Mouse (Mus musculus): ENCODE data around the gene Trip10. TPM values are rescaled to one million over a fixed set of nuclear protein-coding genes. Genes with fewer than 3 reads are reported as not detected.

The Trip10 gene
- total RNA-seq, 2 experiments from 2014 or later, result 8.1 to 9.2 TPM

GRCm38 (mm10) chr17:57232200-57232599, 17.1 kb upstream of the Trip10 start:
- intact Hi-C loops (cut with DNase I), result no loop called here

DNA sequence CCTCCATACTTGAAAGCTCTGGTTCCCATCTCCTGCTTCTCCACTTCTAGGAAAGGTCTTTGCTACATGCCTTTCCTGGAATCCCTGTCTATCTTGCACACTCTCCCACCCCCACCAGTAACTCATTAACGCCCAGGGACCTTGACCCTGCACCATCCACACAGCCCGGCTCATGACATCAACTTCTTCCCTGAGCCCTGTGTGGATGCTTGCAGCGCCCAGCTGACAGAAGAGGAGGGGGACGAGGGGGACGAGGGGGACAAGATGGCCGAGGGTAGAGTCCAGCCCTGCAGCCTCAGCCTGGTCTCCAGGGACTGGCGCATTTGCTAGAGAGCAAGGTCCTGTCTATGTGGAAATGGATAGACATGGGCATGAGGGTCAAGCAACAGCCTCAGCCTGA, 16.2 kb upstream of the Trip10 start:
- intact Hi-C loops (cut with DNase I), result no loop called here
- no peak for DNase-seq (ENCODE audit: low spot score in 2 of 2)

More at GRCm38 (mm10) chr17:57232200-57232599, 17.1 kb upstream of the Trip10 start:
- no peak for DNase-seq (ENCODE audit: low spot score in 2 of 2)

DNA sequence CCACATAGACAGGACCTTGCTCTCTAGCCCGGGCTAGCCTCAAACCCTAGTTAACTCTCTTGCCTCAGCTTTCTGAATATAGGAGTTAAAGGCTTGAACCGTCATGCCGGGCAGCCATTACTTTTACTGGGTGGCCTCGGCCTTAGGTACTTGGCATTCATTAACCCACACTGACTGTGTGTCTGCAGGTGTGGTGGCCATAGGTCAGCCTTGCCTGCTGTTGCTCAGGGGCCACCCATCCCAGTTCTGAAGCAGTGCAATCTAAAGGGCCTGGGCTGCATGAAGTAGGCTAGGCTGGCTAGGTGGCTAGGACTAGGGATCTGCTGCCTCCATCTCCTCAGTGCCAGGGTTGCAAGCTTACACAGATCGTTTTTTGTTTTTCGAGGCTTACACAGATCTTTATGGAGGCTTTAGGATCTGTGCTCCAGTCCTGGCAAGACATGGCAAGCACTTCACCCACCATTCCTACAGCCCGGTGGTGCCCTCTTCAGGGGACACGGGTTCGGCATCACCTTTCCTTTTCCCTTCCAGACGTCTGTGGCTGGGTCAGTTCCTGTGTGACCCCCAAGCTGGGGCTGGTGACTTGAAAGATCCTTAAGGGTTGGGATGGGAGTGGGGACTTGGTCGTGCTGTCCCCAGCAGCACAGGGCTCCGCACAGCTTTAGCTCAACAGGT, 14.9 kb upstream of the Trip10 start:
- intact Hi-C loops (cut with DNase I), result no loop called here
- DNase-seq (ENCODE audit: low spot score in 2 of 2), result no peak

DNA sequence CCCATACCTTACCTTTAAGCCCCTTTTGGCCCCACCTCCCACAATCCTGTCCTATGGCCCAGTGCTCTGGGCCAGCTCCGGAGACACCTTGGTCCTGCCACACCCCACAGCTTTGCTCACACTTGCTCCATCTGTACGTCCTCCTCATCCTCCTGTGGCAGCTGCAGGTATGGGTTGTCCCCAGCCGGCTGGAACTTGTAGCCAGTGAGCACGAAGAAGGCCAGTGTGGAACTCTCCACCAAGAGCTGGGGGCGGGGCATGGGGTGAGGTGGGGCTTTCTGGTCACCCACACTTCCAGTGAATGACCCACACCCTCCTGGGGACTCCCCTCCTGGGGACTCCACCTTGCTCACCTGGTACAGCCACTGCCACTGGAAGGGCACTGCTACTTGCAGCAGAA, 13.5 kb upstream of the Trip10 start:
- DNase-seq (ENCODE audit: low spot score in 2 of 2), result no peak
- intact Hi-C loops (cut with DNase I), result no loop called here

DNA sequence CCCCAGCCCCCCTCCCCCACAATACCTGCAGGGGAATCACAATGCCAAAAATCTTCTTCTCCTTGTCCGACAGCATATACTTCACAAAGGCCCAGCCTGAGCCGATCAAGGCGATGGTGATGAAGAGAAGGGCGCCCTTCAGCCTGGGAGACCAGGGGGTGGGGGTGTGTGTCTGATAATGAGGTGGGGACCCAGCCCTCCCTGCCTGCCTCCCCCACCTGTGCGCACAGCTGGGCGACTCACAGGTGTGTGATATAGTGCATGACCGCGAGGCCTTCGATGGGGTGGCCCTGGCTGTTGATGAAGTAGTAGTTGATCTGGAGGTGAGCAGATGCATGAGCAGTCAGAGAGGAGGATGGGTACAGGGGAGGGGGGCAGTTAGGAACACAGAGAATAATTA, 12.1 kb upstream of the Trip10 start:
- intact Hi-C loops (cut with DNase I), result no loop called here
- DNase-seq (ENCODE audit: low spot score in 2 of 2), result no peak

DNA sequence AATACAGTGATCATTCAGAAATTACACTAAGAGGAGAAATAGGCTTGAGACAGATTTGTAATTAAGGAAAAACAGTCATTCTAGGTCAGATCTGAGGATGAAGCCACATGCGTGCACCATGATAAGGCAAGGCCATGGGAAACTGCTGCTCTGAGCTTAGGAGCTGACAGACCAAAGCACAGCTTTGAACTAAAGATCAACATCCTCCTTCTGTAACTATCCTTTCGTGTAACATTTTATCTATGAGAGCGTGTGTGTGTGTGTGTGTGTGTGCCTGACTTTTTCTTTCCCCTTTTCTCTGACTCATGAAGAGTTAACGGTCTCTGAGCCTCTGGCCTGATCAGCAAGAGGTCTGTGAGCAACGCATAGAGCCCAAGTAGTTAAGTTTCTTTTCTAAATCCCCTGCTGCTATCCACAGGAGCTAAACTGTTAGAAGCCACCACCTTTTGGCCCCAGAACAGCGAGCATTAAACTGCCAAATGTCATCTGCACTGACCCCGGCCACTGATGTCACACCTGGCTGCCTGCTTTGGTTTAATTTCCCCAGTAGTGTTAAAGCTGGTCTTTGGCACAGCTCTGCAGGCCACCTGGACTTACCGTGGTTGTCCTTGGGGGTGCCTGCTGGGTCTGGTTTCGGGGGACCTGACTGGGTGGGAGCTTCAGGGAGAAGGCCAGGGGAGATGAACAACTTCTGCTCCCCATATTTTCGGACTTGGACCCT, 5.4 kb upstream of the Trip10 start:
- no peak for DNase-seq (ENCODE audit: low spot score in 2 of 2)
- intact Hi-C loops (cut with DNase I), result no loop called here

- intact Hi-C loops (cut with DNase I), result no loop called here
Observed at GRCm38 (mm10) chr17:57245311-57245929, 3.8 kb upstream of the Trip10 start.

DNA sequence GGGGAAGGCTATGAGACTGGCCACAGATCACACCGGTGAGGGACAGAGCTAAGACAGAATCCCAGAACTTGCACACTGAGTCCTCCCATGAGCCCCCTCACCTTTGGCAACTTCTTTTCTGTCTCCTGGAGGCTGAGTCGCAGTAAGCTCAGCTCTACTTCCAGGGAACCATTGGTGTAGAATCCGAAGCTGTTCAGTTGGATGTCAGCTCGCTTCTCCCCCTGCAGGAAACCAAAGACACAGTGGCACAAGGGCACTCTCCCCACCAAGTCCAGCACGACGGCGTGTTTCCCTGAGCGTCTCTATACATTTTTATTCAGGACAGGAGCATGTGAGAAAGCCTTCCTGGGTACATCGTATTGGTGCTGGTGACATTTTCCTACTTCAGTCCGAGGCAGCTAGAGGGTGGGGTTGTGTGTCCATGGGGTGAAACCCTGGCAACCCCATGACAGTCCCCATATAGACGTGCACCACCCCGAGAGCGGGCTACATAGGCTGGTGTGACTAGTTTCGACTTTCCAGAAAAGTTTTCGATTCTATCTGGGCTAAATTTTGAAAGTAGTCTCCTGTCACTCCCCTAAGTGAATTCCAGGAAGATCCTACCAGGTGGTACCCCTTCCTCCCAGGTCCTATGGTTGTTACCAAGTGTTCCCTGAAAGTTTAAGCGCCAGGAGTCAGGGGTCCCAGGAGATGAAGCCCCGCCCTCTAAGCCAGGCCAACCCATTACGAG, 2.4 kb upstream of the Trip10 start:
- no peak for DNase-seq (ENCODE audit: low spot score in 2 of 2)
- intact Hi-C loops (cut with DNase I), result no loop called here

More at GRCm38 (mm10) chr17:57245311-57245929, 3.8 kb upstream of the Trip10 start:
- DNase-seq (ENCODE audit: low spot score in 2 of 2), result no peak

DNA sequence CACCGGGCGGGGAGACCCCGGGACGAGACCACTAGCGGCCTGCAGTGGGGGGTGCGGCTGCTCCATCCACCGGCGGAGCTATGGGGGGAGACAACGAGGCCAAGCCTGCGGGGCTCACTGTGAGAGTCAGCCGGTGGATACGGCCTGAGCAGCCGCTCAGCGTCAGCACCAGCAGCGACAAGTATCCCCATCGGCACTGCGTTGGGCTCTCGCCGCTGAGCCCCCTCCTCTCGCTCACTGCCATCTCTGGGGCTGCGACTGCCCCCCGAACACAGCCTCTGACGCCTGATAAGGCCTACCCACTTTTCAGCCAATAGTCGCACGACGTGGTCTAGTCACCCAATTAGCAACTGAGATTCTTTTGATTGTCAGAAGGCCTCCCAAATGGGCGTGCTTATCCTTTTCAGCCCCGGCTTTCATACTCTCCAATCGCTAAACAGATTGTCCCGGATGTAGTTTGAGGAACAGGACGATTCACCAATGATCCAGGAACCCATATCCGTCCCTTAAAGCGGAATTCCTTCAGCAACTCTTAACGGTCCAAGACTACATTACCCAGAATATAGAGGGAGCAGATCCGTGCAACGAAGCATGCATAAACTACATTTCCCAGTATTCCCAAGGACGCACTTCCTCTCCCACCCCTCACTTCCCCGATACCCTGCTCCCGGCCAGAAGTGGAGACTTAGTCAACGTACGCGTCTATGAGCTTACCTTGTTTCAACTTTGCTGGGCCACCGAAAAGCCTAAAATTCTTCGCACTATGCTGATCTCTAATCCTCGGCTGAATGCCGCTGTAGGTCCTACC, 1.7 kb upstream of the Trip10 start:
- peak; percentile 95 to 99 for DNase-seq (ENCODE audit: low spot score in 2 of 2)
- intact Hi-C loops (cut with DNase I), result loop anchor here (1.0 to 2.0 kb wide), 2 partner anchors 29 to 88 kb away; no protein-coding TSS in a partner anchor

- intact Hi-C loops (cut with DNase I), result loop anchor here (1.0 to 2.0 kb wide), 2 partner anchors 29 to 87 kb away; no protein-coding TSS in a partner anchor
- peak; percentile 89 to 92 for DNase-seq (ENCODE audit: low spot score in 2 of 2)
Observed at GRCm38 (mm10) chr17:57248201-57248699, 1.0 kb upstream of the Trip10 start, which contains the start of gene Gpr108. Gpr108 (minus strand) TSS chr17:57248446.

DNA sequence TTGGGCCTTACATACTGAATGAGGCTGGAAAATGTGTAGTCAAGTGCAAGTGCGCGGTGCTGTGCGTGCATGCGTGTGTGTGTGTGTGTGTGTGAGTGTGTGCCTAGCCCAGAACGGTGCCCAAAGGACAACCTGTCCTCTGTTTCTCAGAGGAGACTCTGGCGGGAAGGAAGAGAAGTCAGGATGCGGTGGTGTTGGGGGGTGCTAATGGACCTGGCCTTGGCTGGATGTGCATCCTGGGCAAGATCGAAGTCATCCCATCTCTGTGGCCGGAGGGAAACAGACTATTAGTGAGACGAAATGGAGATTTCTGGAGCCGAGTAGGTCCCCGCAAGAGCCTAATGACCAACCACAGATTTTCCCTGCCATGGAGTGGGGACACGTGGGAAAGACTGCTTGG, 484 bp upstream of the Trip10 start:
- intact Hi-C loops (cut with DNase I), result loop anchor here (1.0 to 2.0 kb wide), 2 partner anchors 28 to 87 kb away; no protein-coding TSS in a partner anchor
- peak; percentile 16 to 29 for DNase-seq (ENCODE audit: low spot score in 2 of 2)

- intact Hi-C loops (cut with DNase I), result no loop called here
- DNase-seq (ENCODE audit: low spot score in 2 of 2), result peak in 1 of 2 experiments; percentile 25
Observed at GRCm38 (mm10) chr17:57250461-57251160, 1.4 kb downstream of the Trip10 start.

GRCm38 (mm10) chr17:57251431-57251830, 2.2 kb downstream of the Trip10 start:
- intact Hi-C loops (cut with DNase I), result no loop called here
- DNase-seq (ENCODE audit: low spot score in 2 of 2), result no peak

- intact Hi-C loops (cut with DNase I), result no loop called here
- no peak for DNase-seq (ENCODE audit: low spot score in 2 of 2)
Observed at GRCm38 (mm10) chr17:57253306-57253705, 4.1 kb downstream of the Trip10 start.

DNA sequence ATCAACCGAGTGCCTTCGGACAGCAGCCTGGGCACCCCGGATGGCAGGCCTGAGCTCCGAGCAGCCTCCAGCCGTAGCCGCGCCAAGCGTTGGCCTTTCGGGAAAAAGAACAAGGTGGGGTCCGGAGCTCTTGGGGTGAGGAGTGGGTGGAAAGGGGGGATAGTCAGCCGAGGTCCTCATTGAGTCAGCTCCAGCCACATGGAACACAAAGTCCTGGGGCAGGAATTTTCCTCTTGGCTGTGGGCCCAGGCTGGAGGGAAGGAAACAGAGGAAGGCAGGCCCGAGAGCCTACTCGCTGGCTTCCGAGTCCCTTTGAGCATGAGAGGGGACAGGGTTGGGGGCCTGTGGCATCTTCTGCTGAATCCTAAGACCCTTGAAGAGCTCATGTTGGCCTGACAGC, 6.1 kb downstream of the Trip10 start:
- no peak for DNase-seq (ENCODE audit: low spot score in 2 of 2)
- intact Hi-C loops (cut with DNase I), result no loop called here

GRCm38 (mm10) chr17:57256921-57257485, 7.7 kb downstream of the Trip10 start:
- DNase-seq (ENCODE audit: low spot score in 2 of 2), result no peak
- intact Hi-C loops (cut with DNase I), result no loop called here

DNA sequence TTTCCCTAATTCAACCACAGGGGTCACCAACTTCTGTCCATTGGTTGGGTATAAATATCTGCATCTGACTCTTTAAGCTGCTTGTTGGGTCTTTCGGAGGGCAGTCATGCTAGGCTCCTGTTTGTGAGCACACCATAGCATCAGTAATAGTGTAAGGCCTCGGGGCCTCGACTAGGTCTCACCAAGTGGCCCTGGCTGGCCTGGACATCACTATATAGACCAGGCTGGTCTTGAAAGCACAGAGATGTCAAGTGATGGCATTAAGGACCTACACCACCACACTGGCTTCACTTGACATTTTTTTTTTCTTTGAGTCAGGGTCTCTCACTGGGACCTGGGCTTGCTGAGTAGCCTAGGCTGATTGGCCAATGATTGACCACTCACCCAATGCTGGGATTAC, 8.9 kb downstream of the Trip10 start:
- intact Hi-C loops (cut with DNase I), result no loop called here
- no peak for DNase-seq (ENCODE audit: low spot score in 2 of 2)

GRCm38 (mm10) chr17:57259742-57260141, 10.5 kb downstream of the Trip10 start:
- peak in 1 of 2 experiments; percentile 33 for DNase-seq (ENCODE audit: low spot score in 2 of 2)
- intact Hi-C loops (cut with DNase I), result no loop called here
